Mouse (Mus musculus) right cerebral cortex, postnatal 4 days (tissue): ENCODE results near the gene Snrpb2.
A peak's percentile ranks its signal among the peaks of the same experiment; 100 is the strongest.

Source experiments
- DNase-seq: peaks from one replicate; pipeline ENCODE4 v3.0.0-alpha.2; 2022

The Snrpb2 gene

GRCm38 (mm10) chr2:143062812-143063792 lies at the start of gene Snrpb2:
TSS of gene Snrpb2 (plus strand) at chr2:143063039.
- DNase-seq, result peak; percentile 87

GRCm38 (mm10) chr2:143013057-143013456 lies 49.8 kb upstream of the Snrpb2 start:
- no peak for DNase-seq

DNA sequence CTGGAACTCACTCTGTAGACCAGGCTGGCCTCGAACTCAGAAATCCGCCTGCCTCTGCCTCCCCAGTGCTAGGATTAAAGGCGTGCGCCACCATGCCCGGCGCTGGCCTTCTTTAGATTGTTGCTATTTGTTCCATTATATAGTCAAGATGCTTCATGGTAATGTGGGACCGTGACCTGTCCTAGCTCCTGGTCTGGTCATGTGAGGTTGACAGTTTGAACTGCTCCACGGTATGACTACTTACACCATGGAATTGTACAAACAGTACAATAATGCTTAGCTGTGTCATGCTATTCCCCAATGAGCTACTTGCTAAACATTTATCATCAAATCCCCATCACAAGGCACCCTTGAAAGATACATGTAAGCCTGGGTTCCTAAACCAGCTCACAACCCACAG lies 44.8 kb upstream of the Snrpb2 start:
- no peak for DNase-seq

DNA sequence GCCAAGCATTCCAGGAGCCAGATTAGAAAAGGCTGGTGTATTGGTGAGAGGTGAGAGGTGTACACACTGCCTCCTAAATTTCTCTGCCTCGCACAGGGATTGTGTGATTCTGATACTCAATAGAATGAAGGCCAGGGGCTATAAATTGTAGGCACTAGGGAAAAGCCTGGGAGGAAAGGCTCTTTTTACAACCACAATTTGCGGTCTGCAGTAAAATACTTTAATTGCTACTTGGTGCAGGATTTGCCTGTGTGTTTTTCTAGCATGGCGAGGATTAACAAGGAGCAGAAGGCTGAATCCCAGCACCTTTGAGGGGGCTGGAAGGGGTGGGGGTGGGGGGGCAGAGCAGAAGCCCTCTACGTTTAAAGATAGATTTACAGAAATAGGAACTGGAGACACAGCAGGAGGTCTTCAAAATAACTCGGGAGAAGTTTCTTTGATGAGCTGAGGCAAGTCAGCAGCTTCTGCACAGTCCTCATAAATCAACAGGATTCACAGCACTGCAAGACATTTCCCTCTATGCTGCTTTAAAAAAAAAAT lies 44.2 kb upstream of the Snrpb2 start:
- no peak for DNase-seq

GRCm38 (mm10) chr2:143019727-143020126 lies 43.1 kb upstream of the Snrpb2 start:
- no peak for DNase-seq

DNA sequence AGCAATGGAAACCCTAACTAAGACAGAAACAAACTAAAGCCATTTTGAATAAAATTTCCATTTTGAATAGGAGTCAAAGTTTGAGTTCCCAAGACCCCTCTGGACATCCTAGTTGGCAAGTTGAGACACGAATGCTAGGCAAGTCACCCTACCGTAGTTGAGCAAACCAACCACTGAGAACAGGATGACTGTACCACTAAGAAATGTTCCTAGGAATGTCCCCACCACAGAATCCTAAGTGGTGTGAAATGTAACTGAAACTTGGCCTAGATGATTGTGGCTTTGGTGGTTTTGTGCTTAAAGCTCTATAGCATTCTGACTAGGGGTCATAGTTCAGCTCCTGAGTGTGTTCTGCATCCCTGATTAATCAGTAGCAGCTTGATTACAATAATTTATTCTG lies 39.5 kb upstream of the Snrpb2 start:
- no peak for DNase-seq

DNA sequence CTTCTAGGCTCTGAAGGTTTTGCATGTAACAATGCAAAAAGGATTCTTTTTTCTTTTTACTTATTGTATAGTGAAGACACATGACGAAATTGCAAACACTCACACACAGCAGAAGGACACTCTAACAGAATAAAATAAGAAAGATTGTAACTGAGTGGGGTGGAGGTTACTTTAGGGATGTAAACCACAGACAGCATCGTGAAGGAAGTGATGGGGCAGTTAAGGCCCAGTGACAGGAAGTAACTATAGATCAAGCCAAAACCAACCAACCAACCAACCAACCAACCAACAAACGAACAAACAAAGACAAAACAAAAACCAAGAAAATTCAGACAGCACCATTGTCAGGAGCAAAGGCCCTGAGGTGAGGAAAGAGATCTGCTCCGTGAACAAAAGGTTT lies 38.6 kb upstream of the Snrpb2 start:
- no peak for DNase-seq

GRCm38 (mm10) chr2:143031283-143031682 lies 31.6 kb upstream of the Snrpb2 start:
- DNase-seq, result no peak

DNA sequence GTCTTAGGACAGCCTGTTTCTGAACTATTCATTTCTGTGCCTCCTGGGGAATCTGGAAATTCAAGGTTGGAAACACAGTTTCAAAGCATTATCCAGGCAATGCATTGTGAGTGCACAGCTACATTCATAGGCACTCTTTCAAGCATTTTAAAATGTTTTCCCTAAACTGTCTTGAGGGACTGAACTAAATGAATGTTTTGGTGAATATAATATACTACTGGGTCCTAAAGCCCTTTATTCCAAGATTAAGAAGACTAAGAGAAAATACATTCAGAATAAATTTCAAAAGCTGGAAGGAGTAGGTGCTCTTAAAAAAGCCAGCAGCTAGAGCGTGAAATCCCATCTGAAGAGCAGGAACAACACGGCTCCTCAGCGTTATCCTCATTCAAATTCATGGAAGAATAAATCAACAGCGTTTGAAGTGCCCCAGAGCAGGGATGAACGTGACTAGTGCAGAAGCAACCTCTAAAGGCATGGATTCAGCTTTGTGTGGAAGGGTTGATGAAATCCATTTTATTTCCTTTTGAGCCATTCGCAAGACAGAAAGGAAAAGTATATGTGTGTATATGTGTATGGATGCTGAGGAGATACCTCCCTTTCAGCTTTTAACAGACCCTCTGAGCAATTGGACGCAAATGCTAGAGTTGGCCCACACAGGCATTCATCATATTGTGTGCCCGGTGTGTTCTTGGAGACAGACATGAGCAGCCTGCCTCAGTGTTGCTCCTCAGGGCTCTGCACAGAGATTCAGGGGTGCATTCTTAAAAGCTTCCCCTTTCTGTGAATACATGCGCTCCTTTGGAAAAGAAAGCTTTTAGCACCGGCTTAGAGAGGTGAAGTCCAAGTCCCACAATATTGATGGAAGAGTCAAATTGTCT lies 30.2 kb upstream of the Snrpb2 start:
- no peak for DNase-seq

DNA sequence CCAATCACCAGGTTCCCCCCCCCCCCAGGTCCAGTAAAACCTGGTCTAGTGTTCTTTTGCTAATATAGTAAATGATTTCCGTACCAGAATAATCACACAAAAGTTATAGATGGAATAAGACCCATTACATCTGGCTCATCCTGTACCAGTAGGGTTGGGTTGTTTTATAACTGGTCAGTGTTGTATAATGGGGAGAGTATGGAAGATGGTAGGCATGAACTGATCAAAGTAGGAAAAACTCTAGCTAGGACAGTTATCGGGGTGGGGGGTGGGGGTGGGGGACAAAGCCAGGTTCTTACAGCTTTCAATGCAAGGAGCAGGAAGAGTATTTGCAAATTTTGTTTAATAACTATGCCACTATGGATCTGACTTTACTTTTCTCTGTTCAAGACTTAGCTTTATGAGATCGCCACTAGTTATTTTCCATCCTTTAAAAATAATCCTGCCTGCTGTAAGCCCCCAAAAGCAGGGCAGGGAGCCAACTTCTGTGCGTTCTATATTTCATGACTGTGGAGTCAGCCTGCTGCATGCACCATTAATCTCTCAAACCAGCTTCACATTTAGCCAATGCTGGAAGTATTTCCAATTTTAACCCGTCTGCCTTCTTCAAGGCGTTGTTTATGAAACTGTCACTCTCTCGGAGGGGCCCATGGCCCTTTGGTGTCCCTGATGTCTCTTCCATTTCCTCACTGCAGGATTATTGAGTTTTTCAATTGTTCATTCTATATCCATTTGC lies 28.3 kb upstream of the Snrpb2 start:
- DNase-seq, result peak; percentile 63

DNA sequence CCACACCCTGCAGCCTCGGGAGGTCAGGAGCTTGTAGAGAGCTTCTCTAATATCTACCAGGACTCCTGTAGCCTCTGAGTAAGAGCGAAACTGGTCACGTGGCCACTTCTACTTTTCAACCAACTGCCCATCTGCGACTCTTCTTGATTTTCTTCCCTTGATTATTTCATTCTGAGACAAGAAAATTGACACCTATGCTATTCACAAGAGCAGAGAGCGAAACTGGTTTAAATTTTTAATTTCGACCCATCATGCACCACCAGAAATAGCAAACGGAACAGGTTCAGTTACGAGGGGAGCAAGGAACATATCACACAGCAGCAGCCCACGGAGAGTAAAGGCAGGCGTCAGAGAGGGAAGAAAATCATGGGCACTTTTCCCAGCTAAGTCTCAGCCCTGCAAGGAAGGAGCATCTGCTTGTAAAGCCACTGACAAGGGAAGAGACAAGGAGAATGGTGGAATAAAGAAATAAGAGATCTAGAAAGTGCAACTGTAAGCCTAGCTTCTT lies 27.7 kb upstream of the Snrpb2 start:
- DNase-seq, result no peak

GRCm38 (mm10) chr2:143041596-143041995 lies 21.2 kb upstream of the Snrpb2 start:
- no peak for DNase-seq

- no peak for DNase-seq
Measured at GRCm38 (mm10) chr2:143055251-143055650, 7.6 kb upstream of the Snrpb2 start.

DNA sequence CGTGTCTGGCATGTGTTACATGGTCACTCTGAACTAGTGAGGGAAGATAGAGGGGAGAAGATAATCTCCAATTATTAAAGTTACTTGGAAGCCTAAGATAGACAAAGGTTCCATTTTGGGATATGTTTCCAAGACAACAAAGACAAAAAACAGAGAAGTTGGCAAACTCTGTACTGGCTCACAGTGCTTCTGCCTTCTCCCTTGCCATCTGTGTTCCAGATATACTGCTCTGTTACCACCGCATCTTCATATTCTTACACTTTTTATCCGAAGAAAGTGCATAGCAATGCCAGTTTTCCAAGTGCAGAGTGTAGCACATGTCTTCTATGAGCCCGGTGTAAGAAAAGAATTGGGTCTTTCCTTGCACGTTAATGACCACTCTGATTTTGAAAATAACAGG lies 6.1 kb upstream of the Snrpb2 start:
- no peak for DNase-seq

DNA sequence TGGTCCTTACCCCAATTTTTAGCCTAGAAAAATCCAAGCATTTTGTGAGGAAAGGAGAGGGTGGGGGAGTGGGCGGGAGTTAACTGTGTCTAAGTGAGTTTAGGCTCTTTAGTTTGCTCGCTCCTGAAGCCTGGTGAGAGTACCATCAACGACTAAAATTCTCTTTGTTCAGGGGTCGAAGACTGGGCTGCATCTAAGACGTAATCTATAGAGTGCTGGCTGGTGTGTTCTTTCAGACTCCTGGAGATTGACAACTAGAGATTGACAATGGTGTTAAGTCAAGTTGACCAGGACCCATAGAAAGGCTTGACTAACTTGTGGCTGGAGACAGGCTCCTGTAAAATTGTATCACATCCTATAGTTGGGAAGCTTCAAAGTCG lies 417 bp upstream of the Snrpb2 start:
- DNase-seq, result no peak

GRCm38 (mm10) chr2:143065914-143066313 lies 3.1 kb downstream of the Snrpb2 start:
- DNase-seq, result no peak

DNA sequence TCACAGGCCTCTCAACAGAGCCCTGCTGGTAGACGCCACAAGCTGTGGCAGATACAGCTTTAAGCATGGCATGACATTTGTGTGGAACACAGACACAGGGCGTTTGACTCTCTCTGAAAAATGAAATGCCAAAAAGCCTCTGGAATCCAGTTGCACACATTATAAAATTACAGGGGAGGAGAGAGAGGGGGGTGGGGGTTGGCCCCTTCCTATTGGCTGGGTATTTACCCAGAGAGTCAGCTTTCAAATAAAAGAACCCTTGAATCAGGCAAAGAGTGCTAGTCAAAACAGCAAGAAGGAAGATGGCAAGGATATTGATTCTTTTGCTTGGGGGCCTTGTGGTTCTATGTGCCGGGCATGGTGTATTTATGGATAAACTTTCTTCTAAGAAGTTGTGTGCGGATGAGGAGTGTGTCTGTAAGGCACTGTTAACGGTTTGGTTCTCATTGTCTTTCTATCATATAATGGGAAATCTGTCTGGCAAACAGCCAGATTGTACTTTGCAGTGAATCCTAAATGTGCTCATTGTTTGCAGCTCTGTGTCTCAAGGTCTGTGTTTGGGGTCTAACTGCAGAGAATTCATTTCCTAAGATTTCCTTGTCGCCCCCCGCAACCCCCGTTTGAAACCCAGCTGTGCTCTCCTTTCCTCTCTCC lies 15.5 kb downstream of the Snrpb2 start, which contains the start of gene Otor:
Gene Otor (plus strand): TSS at position 276 of the 654 bp plus-strand sequence.
- no peak for DNase-seq

DNA sequence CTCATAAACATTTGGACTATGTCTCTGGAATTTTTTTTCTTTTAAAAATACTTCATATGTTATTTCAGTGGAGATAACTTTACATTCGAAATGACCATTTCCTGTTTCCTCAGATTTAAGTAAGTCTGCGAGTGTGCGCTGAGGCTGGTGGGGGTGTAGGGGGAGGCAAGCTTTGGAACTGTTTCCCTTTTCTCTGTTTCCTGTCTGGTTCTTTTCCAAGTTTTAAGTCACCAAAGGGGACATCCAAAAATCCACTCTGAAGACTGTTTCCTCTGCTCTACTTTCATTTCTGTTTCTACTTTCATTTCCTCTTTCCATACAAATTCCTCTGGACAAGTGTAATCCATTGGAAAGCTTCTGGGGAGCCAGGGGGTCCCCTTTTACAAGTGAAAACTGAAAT lies 18.9 kb downstream of the Snrpb2 start:
- no peak for DNase-seq

GRCm38 (mm10) chr2:143084852-143085397 lies 22.1 kb downstream of the Snrpb2 start:
- DNase-seq, result no peak

DNA sequence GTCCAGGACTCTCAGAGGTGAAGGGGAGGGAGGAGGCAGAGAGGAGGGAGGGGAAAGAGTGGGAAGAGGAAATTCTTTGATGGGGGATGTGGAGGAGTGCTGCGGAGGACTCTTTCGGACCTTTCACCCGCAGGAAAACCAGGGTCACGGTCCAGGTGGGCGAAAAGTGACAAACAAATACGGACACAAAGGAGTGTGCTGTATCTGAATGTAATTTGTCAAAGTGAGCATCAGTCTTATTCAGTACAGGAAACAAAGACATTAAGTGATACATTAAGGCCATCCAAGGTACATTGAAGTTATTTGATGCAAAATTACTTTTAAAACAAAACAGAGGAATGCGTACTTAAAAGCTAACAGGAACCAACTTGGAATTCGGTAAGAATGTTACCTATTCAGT lies 27.0 kb downstream of the Snrpb2 start:
- DNase-seq, result no peak

DNA sequence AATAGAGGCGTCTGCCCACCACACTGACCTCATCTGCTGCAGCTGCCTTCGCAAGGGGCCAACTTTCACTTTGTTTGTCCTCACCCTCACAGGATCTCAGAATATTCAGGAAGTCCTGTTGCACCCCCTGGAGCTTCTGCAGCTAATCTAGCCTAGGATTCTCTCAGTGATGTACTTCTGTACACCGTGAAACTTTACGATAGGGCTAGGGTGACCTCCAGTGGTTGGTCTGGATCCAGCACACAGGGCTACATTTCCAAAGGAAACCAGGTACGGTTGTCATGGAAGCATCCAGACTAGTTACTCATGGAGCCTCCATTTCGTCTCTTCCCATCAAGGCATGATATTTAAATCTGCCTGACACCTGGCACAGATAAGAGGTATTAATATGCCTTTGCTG lies 30.9 kb downstream of the Snrpb2 start:
- peak; percentile 77 for DNase-seq

GRCm38 (mm10) chr2:143094761-143095160 lies 31.9 kb downstream of the Snrpb2 start:
- no peak for DNase-seq
